Mouse (Mus musculus) inflammation-experienced regulatory T-cells, adult 6 months (primary cell): ENCODE data around the gene Cdh22. TPM values are rescaled to one million over a fixed set of nuclear protein-coding genes. Genes with fewer than 3 reads are reported as not detected.

Experiments
- ATAC-seq: one replicate; pipeline ENCODE4 v1.8.0; 2017
- polyA plus RNA-seq, 3 experiments: library from polyadenylated mRNA; unstranded; fragments of 100-300 nt; shearing (Covaris generic); gene quantifications; one replicate each; pipeline ENCODE4 v1.2.1; 2017

Cdh22 gene
- polyA plus RNA-seq, result not detected

GRCm38 (mm10) chr2:165234613-165235291 lies at the start of gene Cdh22:
TSS of gene Cdh22 (minus strand) at chr2:165234853.
- no peak for ATAC-seq

GRCm38 (mm10) chr2:165284377-165284776 lies 49.7 kb upstream of the Cdh22 start:
- no peak for ATAC-seq

DNA sequence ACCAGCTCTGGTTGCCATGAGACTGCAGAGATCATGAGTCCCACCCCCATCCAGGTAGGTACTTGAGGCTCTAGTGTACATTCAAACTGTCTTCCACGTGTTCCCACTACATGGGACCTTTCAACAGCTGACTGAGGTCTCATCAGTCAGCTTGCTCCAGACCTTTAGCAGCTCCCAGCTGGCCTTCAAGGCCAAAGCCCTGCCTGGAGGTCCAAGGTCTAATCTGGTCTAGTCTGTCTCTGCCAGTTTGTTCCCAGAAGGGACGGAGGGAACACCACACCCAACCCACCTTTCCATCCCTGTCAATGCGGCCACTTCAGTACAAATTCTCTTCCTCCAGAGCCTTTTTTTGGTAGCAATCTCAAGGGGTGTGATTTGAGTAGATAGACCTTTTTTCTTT lies 49.0 kb upstream of the Cdh22 start:
- ATAC-seq, result no peak

DNA sequence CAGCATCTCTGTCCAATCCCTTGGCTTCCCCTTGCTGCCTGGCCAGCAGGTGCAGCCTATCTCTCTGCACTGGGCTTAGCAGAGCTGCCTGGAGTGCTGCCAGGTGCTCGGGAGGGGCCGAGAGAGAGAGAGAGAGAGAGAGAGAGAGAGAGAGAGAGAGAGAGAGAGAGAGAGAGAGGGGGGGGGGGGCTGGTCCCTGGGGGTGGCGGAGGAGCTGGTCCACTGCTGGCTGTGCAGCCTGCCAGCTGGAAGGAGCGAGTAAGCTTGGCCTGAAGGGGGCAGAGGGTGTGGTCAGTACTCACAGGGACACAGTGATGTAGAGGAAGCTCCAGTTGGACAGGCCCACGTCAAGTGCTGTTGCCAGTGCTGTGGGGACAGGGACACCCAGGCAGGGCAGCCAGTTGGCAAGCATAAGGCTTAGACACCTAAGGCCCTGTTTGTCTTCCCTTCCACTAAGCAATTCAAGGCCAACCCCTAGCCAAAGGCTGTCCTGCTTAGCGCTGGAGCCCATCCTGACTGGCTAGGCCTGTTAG lies 47.2 kb upstream of the Cdh22 start:
- ATAC-seq, result no peak

- ATAC-seq, result no peak
These were observed 44.7 kb upstream of the Cdh22 start for GRCm38 (mm10) chr2:165279351-165279750.

DNA sequence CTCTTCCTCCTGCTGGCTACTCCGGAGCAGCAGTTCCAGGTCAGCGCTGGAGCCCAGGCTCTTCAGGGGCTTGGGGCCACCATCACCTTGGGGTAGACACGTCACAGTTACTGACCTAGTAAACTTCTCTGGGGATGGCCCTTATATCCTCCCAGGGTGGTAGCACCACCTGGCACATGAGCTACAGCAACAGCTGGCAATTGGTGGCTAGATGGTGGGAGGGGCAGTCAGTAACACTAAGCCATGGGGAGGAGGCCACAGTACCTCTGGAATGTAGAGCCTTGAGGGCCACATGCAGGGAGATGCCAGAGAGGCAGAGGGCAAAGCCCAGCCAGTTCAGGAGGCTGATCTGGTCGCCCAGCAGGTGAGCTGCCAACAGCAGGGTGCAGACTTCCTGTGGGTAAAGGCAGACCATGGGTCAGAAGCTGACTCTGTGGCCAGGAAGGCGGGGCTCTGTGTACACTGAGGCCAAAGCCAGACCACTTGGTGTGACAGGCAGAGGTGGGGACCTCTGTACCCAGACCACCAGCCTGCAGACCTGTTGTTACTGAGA lies 42.6 kb upstream of the Cdh22 start:
- no peak for ATAC-seq

DNA sequence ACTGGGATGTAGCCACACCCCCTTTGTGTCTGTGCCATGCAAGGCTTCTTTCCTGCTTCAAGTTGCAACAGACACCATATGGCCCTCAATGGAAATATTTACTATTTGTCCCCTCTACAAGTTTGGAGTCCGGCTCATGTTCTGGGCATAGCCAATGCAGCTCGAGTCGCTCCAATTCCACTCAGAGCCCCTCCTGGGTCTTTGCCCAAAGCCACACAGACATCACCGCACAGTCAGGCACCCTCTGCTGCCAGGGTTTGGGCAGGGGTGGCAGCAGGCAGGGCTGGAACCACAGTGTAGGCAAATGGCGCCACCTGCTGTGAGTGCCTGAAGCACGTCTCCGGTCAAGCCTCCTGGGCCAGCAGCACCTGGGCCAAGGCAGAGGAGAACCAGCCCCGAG lies 41.2 kb upstream of the Cdh22 start:
- no peak for ATAC-seq

- ATAC-seq, result no peak
These were observed 40.5 kb upstream of the Cdh22 start for GRCm38 (mm10) chr2:165275124-165275640.

GRCm38 (mm10) chr2:165273589-165273988 lies 38.9 kb upstream of the Cdh22 start:
- ATAC-seq, result no peak

GRCm38 (mm10) chr2:165271326-165271725 lies 36.7 kb upstream of the Cdh22 start:
- no peak for ATAC-seq

- ATAC-seq, result no peak
These were observed 36.2 kb upstream of the Cdh22 start for GRCm38 (mm10) chr2:165270858-165271257.

DNA sequence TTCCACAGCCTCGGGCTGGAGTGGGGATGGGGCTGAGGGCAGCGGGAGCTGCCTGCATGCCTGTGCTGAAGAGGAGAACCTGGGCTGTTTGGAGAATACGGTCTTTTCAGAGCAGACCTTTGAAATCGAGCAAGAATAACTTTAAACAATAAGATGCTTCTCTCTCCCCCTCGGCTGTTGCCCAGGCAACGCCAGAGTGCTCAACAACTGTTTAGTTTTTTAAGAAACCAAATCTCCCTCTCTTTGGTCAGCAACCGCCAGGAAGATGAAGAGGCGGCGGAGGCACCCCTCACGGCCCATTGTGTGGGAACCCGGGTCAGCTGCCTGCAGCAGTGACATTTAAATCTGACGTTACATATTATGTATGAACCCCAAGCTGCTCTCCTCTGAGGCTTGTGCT lies 32.1 kb upstream of the Cdh22 start:
- ATAC-seq, result no peak

GRCm38 (mm10) chr2:165263861-165264260 lies 29.2 kb upstream of the Cdh22 start:
- no peak for ATAC-seq

- ATAC-seq, result no peak
These were observed 27.8 kb upstream of the Cdh22 start for GRCm38 (mm10) chr2:165262274-165262990.

DNA sequence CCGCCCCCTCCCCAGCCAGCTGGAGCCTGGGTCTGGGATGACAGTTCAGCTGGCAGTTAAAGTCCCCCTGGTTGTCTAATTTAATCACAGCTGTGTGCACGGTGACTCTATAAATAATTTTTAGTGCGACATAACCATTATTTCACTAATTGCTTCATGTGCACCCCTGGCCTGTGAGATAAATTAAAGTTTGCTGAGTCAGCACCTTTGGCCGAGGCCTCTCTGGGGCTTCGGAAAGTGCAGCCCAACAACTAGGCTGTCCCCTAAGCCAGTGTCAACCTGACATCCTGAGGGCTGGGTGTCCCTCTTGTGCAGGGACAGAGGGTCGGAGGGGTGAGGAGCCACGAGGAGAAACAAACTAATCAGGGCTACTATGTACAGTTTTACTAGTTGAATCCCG lies 25.2 kb upstream of the Cdh22 start:
- no peak for ATAC-seq

- ATAC-seq, result no peak
These were observed 23.7 kb upstream of the Cdh22 start for GRCm38 (mm10) chr2:165258321-165258720.

DNA sequence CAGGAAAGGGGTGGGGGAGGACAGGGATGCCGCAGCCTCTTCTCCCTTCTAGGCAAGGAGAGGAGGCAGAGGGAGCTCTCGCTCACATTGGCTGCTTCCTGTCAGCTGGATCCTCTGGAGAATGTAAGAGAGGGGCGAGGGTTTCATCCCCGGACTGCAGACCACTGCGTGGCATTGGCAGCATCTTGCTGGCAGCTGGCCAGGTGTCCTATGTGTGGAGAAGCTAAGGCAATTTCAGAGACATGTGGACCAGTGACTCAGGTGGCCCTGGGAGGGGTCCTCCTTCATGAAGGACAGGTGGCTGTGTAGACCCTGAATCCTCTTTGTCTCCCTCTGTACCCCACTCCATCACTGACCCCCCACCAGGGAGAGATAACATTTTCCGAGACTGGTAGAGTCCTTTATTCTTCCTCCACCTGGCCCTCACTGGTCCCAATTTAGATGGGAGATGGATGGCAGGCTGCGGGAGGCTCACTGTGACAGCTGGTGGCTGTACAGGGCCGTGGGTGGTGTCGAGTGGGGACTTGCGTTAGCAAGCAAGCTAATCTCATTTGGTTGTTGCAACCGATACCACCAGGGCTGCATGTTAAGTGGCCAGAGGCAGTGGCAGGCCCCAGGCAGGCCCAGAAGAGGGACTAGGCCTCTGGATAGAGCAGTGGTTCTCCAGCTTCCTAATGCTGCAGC lies 22.6 kb upstream of the Cdh22 start:
- no peak for ATAC-seq

- no peak for ATAC-seq
These were observed 21.6 kb upstream of the Cdh22 start for GRCm38 (mm10) chr2:165256213-165256612.

GRCm38 (mm10) chr2:165253867-165254266 lies 19.2 kb upstream of the Cdh22 start:
- no peak for ATAC-seq

DNA sequence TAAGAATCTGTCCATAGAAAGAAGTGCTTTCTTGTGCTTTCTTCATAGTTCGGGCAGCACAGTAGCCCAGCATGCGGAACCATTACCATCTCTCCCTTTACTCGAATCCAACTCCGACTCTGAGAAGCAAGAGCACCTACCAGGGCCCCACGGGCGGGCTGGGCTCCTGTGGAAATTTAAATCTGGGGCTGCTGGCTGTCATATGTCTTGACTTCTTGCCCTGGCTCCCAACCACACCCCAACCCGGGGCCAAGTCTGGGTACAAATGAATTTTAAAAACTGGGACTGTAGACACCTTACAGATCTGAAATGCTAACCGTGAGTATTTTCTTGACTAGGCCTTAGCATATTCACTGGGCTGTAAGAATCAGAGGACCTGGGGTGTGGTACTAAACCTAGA lies 18.6 kb upstream of the Cdh22 start:
- no peak for ATAC-seq

- no peak for ATAC-seq
These were observed 18.1 kb upstream of the Cdh22 start for GRCm38 (mm10) chr2:165252801-165253200.

DNA sequence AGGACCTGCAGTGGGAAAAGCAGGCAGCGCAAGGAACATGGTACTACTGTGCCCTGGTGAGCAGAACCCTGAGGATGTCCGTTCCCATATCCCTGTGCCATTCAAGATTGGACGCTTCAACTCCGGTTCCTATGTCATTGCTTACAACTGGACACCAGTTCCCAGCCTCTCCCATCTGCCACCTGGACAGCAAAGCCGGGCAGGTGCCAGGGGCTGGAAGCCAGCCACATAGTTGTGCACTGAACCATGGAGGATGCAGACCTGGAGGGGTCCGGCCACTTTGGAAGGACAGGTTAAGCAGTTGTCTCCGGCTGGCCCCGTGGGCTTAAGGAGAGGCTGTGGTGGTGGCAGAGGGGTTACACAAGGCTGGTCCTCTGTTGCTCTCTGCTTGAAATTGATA lies 17.7 kb upstream of the Cdh22 start:
- no peak for ATAC-seq

GRCm38 (mm10) chr2:165250903-165251302 lies 16.2 kb upstream of the Cdh22 start:
- ATAC-seq, result no peak
